Mouse (Mus musculus) forebrain, embryonic 11.5 days (tissue): ENCODE measurements at regions not wholly inside any gene's neighbourhood (a gene's known extent, or its start where the extent isn't known, plus 50 kb on each side); places are given as distances from the start of the nearest gene placed in this dataset.

ENCODE experiments used
- ATAC-seq: fragments of 200-750 bp; cut with Nextera tagmentation; replicated peaks from 2 replicates; pipeline ENCODE4 v1.8.0; 2017; ENCODE audit warnings: moderate TSS enrichment; ENCODE audit not compliant: low FRiP score
- DNase-seq: peaks from one replicate; pipeline ENCODE4 v3.0.0-alpha.2; 2017; ENCODE audit warnings: low spot score
- H3K27ac ChIP-seq: fragments of 300-500 bp; sonication (generic); 2 replicates; pipeline ENCODE4 v1.5.1; 2014; ENCODE audit warnings: low read depth, low read length
- H3K27me3 ChIP-seq: fragments of 300-500 bp; sonication (generic); 2 replicates; pipeline ENCODE4 v1.6.1; 2014; ENCODE audit warnings: mild to moderate bottlenecking, low read length, mixed read lengths; ENCODE audit not compliant: control insufficient read depth, insufficient read depth
- H3K36me3 ChIP-seq: fragments of 300-500 bp; sonication (generic); 2 replicates; pipeline ENCODE4 v1.6.1; 2014; ENCODE audit warnings: mild to moderate bottlenecking, low read length, moderate library complexity, mixed read lengths; ENCODE audit not compliant: control insufficient read depth, insufficient read depth
- H3K4me1 ChIP-seq: fragments of 300-500 bp; sonication (generic); replicated peaks from 2 replicates; pipeline ENCODE4 v1.6.1; 2014; ENCODE audit warnings: low read length, mixed read lengths; ENCODE audit not compliant: control insufficient read depth, insufficient read depth
- H3K4me2 ChIP-seq: fragments of 300-500 bp; sonication (generic); 2 replicates; pipeline ENCODE4 v1.6.1; 2014; ENCODE audit warnings: low read depth, mild to moderate bottlenecking, low read length, moderate library complexity, mixed read lengths; ENCODE audit not compliant: severe bottlenecking
- H3K4me3 ChIP-seq: fragments of 300-500 bp; sonication (generic); 2 replicates; pipeline ENCODE4 v1.5.1; 2014; ENCODE audit warnings: low read depth, low read length
- H3K9ac ChIP-seq: fragments of 300-500 bp; sonication (generic); 2 replicates; pipeline ENCODE4 v1.6.1; 2014; ENCODE audit warnings: low read length
- H3K9me3 ChIP-seq: fragments of 300-500 bp; sonication (generic); 2 replicates; pipeline ENCODE4 v1.6.1; 2016; ENCODE audit warnings: low read length, mixed read lengths; ENCODE audit not compliant: control insufficient read depth
- WGBS: fragments of 180-500 bp; shearing (Covaris S2); extraction: QIAGEN DNeasy Blood & Tissue Kit; methylation state at CpG from one replicate; pipeline ENCODE4 v1.1.7; 2014; 5-methylcytosine and 5-hydroxymethylcytosine counted together

DNA sequence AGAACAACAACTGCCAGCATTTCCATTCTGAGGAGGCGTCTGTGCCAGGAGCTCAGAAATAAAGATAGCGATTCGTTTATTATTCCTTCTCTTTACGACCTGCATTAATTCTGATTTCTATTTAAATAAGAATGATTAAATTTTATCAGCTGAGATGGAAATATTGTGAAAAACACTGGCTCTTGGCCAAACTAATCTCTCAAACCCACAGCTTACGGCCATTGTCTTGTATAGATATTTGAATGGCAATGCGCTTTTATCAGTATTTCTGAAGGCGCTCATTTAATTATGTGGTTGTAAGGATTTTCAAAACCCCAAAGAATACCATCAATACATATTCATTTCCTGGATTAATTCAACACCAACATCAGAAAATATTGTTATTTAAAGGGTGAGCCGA is 97.4 kb upstream of the Irx5 start:
- Histone ChIP-seq H3K27ac (no peak overlapping the region), H3K9me3 (no peaks in the 10 kb centered on the region), H3K4me3 (no peak overlapping the region), H3K9ac (no peak overlapping the region), H3K4me2 (no peak overlapping the region), H3K27me3 (0 out of 2 replicates have a peak, but pooled peaks cover 2% of the 10 kb centered on the region), H3K36me3 (no peaks in the 10 kb centered on the region), H3K4me1 (0 out of 2 replicates have a peak, but pooled peaks cover 2% of the 10 kb centered on the region)
- 93% methylated on average over 8 of the region's 8 CpGs for WGBS
- DNase-seq (no peak), ATAC-seq (no peak)

- WGBS = 68% methylated on average over 6 of the region's 6 CpGs
- Histone ChIP-seq H3K9ac (no peak overlapping the region), H3K9me3 (no peaks in the 10 kb centered on the region), H3K4me2 (no peak overlapping the region), H3K36me3 (no peaks in the 10 kb centered on the region), H3K4me3 (no peak overlapping the region), H3K27me3 (no peaks in the 10 kb centered on the region), H3K4me1 (0 out of 2 replicates have a peak, but pooled peaks cover 2% of the 10 kb centered on the region), H3K27ac (no peak overlapping the region)
- no peak for ATAC-seq
- no peak for DNase-seq
Measured at GRCm38 (mm10) chr8:92258258-92258657, 99.2 kb upstream of the Irx5 start.

- WGBS = 53% methylated on average over 8 of the region's 8 CpGs
- DNase-seq (no peak), ATAC-seq (no peak)
- Histone ChIP-seq H3K9me3 (no peaks in the 10 kb centered on the region), H3K27me3 (no peaks in the 10 kb centered on the region), H3K36me3 (no peaks in the 10 kb centered on the region), H3K4me3 (no peak overlapping the region), H3K9ac (no peak overlapping the region), H3K27ac (no peak overlapping the region), H3K4me2 (no peak overlapping the region), H3K4me1 (no peaks in the 10 kb centered on the region)
Measured at GRCm38 (mm10) chr8:92252597-92253375, 104.6 kb upstream of the Irx5 start.

DNA sequence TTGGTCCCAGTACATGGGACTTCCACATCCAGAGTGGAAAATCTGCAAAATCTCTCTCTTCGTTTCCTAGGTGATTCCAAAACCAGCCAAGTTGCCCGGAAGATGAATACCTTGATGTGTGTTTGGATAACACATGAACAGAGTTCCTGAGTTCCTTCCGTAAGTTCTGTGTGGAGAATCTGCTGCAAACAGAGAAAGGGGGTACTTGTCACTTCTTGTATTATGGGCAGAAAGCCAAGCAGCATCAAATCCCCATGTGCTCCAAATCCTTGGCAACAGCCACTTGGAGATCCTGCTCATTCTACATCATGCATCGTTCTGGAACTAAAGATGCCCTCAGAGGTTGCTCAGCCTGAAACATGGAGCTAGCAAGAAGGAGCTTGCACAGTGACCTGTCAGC is 111.1 kb upstream of the Irx5 start:
- Histone ChIP-seq H3K4me1 (no peaks in the 10 kb centered on the region), H3K9me3 (no peaks in the 10 kb centered on the region), H3K27ac (no peak overlapping the region), H3K9ac (no peak overlapping the region), H3K4me2 (no peak overlapping the region), H3K36me3 (no peaks in the 10 kb centered on the region), H3K4me3 (no peak overlapping the region), H3K27me3 (no peaks in the 10 kb centered on the region)
- DNase-seq (peak; percentile 7), ATAC-seq (no peak)
- WGBS = 86% methylated on average over 4 of the region's 4 CpGs

DNA sequence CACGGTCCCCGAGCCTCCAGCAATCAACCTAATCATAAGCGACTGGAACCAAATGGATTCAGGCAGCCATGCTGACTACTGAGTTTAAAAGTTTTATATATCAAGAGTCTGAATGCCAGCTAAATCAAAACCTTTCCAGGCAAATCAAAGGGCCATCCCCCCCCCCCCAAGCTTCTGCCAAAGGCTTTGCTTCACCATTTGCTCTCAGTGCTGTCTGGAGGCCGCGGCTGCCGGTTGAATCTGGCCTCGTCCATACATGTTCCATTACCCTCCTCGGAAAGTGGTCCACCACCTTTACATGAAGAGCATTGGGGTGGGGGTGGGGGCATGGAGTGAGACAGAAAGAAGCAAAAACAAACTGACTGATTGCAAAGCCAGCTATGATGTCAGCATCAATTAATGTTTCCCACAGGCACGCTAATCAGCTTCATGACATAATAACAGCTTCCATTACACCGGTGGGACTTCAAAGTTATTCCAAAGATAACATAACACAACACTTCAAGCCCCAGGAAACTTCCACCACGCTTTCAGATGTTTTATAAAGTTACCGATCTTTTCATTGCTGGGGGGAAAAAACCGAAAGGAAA is 116.6 kb upstream of the Irx5 start:
- H3K4me2 ChIP-seq = no peak overlapping the region
- DNase-seq = peak; percentile 50
- H3K36me3 ChIP-seq = no peaks in the 10 kb centered on the region
- no peak overlapping the region for H3K9ac ChIP-seq
- H3K4me1 ChIP-seq = no peaks in the 10 kb centered on the region
- no peak overlapping the region for H3K27ac ChIP-seq
- H3K4me3 ChIP-seq = no peak overlapping the region
- no peak for ATAC-seq
- H3K27me3 ChIP-seq = no peaks in the 10 kb centered on the region
- H3K9me3 ChIP-seq = no peaks in the 10 kb centered on the region
- 76% methylated on average over 13 of the region's 13 CpGs for WGBS

- Histone ChIP-seq H3K9ac (no peak overlapping the region), H3K4me3 (no peak overlapping the region), H3K36me3 (no peaks in the 10 kb centered on the region), H3K27ac (no peak overlapping the region), H3K27me3 (no peaks in the 10 kb centered on the region), H3K9me3 (no peaks in the 10 kb centered on the region), H3K4me1 (0 out of 2 replicates have a peak, but pooled peaks cover 2% of the 10 kb centered on the region), H3K4me2 (no peak overlapping the region)
- 72% methylated on average over 23 of the region's 23 CpGs for WGBS
- no peak for ATAC-seq
- peak; percentile 39 for DNase-seq
Measured at GRCm38 (mm10) chr8:92231326-92232225, 125.8 kb upstream of the Irx5 start.

- H3K4me3 ChIP-seq = no peak overlapping the region
- no peaks in the 10 kb centered on the region for H3K9me3 ChIP-seq
- no peak for ATAC-seq
- no peak overlapping the region for H3K9ac ChIP-seq
- H3K36me3 ChIP-seq = no peaks in the 10 kb centered on the region
- no peak overlapping the region for H3K27ac ChIP-seq
- H3K4me1 ChIP-seq = 0 out of 2 replicates have a peak, but pooled peaks cover 2% of the 10 kb centered on the region
- DNase-seq = no peak
- H3K4me2 ChIP-seq = no peak overlapping the region
- 84% methylated on average over 2 of the region's 2 CpGs for WGBS
- no peaks in the 10 kb centered on the region for H3K27me3 ChIP-seq
Measured at GRCm38 (mm10) chr8:92229526-92229925, 127.9 kb upstream of the Irx5 start.

GRCm38 (mm10) chr8:92224929-92225328 is 132.5 kb upstream of the Irx5 start:
- no peak overlapping the region for H3K9ac ChIP-seq
- H3K4me3 ChIP-seq = no peak overlapping the region
- no peaks in the 10 kb centered on the region for H3K4me1 ChIP-seq
- ATAC-seq (no peak), DNase-seq (no peak)
- H3K27ac ChIP-seq = no peak overlapping the region
- 96% methylated on average over 3 of the region's 3 CpGs for WGBS
- H3K9me3 ChIP-seq = no peaks in the 10 kb centered on the region
- no peaks in the 10 kb centered on the region for H3K36me3 ChIP-seq
- no peaks in the 10 kb centered on the region for H3K27me3 ChIP-seq
- no peak overlapping the region for H3K4me2 ChIP-seq
